Mouse (Mus musculus): ENCODE measurements around the gene Rasgef1b. TPM values are rescaled to one million over a fixed set of nuclear protein-coding genes. Genes with fewer than 3 reads are reported as not detected.

Gene Rasgef1b
- polyA plus RNA-seq, 1 experiment from 2014 or later, result 16.3 TPM

- Histone ChIP-seq H3K4me1 (peaks cover 17% of the 10 kb centered on the region), H3K9me3 (no peaks in the 10 kb centered on the region), H3K4me3 (no peak overlapping the region), H3K4me2 (peak overlapping the region; percentile 41), H3K27ac (peak overlapping the region; percentile 74), H3K36me3 (no peaks in the 10 kb centered on the region), H3K9ac (no peak overlapping the region), H3K27me3 (no peaks in the 10 kb centered on the region)
- ATAC-seq (ENCODE audit: borderline replicate concordance, extremely low read depth, low FRiP score, low TSS enrichment), result peak; percentile 84
- WGBS, result 37% methylated on average over 26 of the region's 26 CpGs
Measured at GRCm38 (mm10) chr5:99190941-99191800, 537.7 kb downstream of the Rasgef1b start.

GRCm38 (mm10) chr5:99183637-99184036 is 545.2 kb downstream of the Rasgef1b start:
- 93% methylated on average over 7 of the region's 7 CpGs for WGBS
- Histone ChIP-seq H3K36me3 (no peaks in the 10 kb centered on the region), H3K4me2 (no peak overlapping the region), H3K27ac (no peak overlapping the region), H3K9ac (no peak overlapping the region), H3K4me3 (no peak overlapping the region), H3K27me3 (no peaks in the 10 kb centered on the region), H3K9me3 (no peaks in the 10 kb centered on the region), H3K4me1 (no peaks in the 10 kb centered on the region)
- no peak for ATAC-seq (ENCODE audit: borderline replicate concordance, extremely low read depth, low FRiP score, low TSS enrichment)

- no peak overlapping the region for H3K4me3 ChIP-seq
- no peak overlapping the region for H3K27ac ChIP-seq
- WGBS, result 24% methylated on average over 8 of the region's 8 CpGs
- no peaks in the 10 kb centered on the region for H3K27me3 ChIP-seq
- no peaks in the 10 kb centered on the region for H3K36me3 ChIP-seq
- peak; percentile 66 for ATAC-seq (ENCODE audit: borderline replicate concordance, extremely low read depth, low FRiP score, low TSS enrichment)
- H3K4me1 ChIP-seq, result peaks cover 9% of the 10 kb centered on the region; the same call in 1 of the 2 replicates
- no peak overlapping the region for H3K9ac ChIP-seq
- no peak overlapping the region for H3K4me2 ChIP-seq
- no peaks in the 10 kb centered on the region for H3K9me3 ChIP-seq
Measured at GRCm38 (mm10) chr5:99174608-99175385, 554.1 kb downstream of the Rasgef1b start.

GRCm38 (mm10) chr5:99169836-99170235 is 559.0 kb downstream of the Rasgef1b start:
- no peak overlapping the region for H3K27ac ChIP-seq
- no peaks in the 10 kb centered on the region for H3K9me3 ChIP-seq
- no peak for ATAC-seq (ENCODE audit: borderline replicate concordance, extremely low read depth, low FRiP score, low TSS enrichment)
- H3K9ac ChIP-seq, result no peak overlapping the region
- no peak overlapping the region for H3K4me2 ChIP-seq
- 0 out of 2 replicates have a peak, but pooled peaks cover 4% of the 10 kb centered on the region for H3K4me1 ChIP-seq
- H3K27me3 ChIP-seq, result no peaks in the 10 kb centered on the region
- H3K36me3 ChIP-seq, result no peaks in the 10 kb centered on the region
- no peak overlapping the region for H3K4me3 ChIP-seq
- 48% methylated on average over 4 of the region's 4 CpGs for WGBS

GRCm38 (mm10) chr5:99167767-99168166 is 561.1 kb downstream of the Rasgef1b start:
- ATAC-seq (ENCODE audit: borderline replicate concordance, extremely low read depth, low FRiP score, low TSS enrichment), result no peak

More at GRCm38 (mm10) chr5:99167767-99168166, 561.1 kb downstream of the Rasgef1b start:
- no peaks in the 10 kb centered on the region for H3K4me1 ChIP-seq
- no peaks in the 10 kb centered on the region for H3K36me3 ChIP-seq
- H3K27ac ChIP-seq, result no peak overlapping the region
- H3K9me3 ChIP-seq, result no peaks in the 10 kb centered on the region
- no peaks in the 10 kb centered on the region for H3K27me3 ChIP-seq
- H3K9ac ChIP-seq, result no peak overlapping the region
- 73% methylated on average over 5 of the region's 5 CpGs for WGBS
- no peak overlapping the region for H3K4me2 ChIP-seq
- no peak overlapping the region for H3K4me3 ChIP-seq

Other genes starting within 250 kb of the Rasgef1b start
- 0.36 TPM in 1 of 2 replicates, not detected in the other for gene Vamp9, start 177.2 kb upstream of the Rasgef1b start, polyA plus RNA-seq (2015; fragmentation: Nextera tagmentation; extraction: Ambion mirVana)
- gene Hnrnpd, start 249.9 kb upstream of the Rasgef1b start, polyA plus RNA-seq (2015; fragmentation: Nextera tagmentation; extraction: Ambion mirVana), result 201 and 229 TPM in 2 replicates
- gene 4930524J08Rik, start 250.0 kb upstream of the Rasgef1b start, polyA plus RNA-seq (2015; fragmentation: Nextera tagmentation; extraction: Ambion mirVana), result 2.0 and 2.2 TPM in 2 replicates